Mouse (Mus musculus): Measurements from ENCODE around the gene Auts2. TPM values are rescaled to one million over a fixed set of nuclear protein-coding genes. Genes with fewer than 3 reads are reported as not detected.

Gene Auts2
- total RNA-seq, 2 experiments from 2014 or later, result 28.8 to 35.3 TPM

DNA sequence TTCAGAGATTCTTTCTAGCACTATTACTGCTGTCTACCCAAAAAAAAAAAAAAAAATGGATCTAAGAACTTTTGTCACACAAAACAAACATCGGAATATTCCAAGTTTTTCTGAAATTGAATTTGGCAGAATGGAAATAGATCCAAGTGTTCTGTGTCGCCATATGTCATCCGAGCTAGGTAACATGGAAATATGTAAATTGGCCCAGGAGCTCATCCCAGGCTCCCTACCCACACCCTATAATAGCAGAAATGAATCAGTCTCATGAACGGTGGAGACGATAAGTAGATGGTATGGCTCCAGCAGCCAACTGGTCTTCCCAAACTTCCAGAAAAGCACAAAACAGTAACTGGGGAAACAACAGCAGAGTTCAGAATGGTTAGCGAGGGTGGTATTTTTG is 577.6 kb downstream of the Auts2 start:
- intact Hi-C loops (cut with DNase I), result no loop called here

DNA sequence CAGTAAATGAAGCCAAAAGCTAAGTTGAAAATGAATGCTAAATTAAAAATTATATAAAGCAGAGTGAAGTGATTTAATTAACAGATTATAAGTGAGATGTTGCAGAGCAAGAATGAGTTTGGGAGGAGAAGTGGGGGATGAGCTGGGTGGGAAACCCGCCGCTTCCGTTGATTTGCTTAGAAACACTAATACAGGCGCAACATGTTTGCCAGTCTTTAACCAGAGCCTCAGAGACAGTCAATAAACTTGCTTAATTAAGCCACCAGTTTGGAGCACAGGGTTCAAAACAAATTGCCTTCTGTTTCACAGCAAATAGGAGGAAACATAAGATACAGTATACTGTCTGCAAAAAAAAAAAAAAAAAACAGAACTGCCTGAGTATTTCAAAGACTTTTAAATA is 579.6 kb downstream of the Auts2 start:
- intact Hi-C loops (cut with DNase I), result no loop called here
- DNase-seq, result no peak

More for the DNA sequence above, 577.6 kb downstream of the Auts2 start:
- DNase-seq, result no peak

DNA sequence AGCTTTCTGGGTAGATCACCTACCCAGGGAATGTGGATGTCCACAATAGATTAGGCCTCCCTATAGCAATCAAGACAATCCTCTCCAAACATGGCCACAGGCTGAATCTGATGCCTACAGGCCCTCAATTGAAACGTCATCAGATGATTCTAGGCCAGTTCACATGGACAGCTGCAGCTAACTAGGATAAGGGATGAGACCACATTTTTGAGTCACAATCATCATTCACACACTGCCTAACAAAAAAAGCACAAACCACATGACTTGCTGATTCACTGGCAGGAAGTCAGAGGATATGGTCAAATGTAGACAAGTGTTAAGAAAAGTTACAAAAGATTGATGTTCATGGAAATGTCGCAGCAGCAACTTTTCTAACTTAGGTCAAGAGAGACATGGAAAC is 581.3 kb downstream of the Auts2 start:
- intact Hi-C loops (cut with DNase I), result no loop called here
- no peak for DNase-seq

DNA sequence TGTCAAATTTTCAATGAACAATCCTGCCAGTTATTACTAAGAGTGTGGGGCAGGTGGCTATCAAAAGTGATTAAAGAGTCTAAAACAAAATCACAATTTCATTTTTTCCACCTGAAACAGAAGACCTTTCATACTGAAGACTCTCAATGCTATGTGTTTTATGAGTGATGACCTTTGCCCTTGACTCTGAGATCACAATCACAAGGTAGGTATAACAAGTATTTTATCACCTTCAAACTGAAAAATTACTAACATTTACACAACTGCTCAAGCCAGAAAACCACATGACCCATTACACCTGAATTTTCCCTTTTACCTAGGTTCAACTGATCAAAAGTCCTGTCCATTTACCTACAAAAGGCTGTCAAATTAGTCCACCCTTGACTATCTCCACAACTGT is 582.7 kb downstream of the Auts2 start:
- intact Hi-C loops (cut with DNase I), result no loop called here
- no peak for DNase-seq

DNA sequence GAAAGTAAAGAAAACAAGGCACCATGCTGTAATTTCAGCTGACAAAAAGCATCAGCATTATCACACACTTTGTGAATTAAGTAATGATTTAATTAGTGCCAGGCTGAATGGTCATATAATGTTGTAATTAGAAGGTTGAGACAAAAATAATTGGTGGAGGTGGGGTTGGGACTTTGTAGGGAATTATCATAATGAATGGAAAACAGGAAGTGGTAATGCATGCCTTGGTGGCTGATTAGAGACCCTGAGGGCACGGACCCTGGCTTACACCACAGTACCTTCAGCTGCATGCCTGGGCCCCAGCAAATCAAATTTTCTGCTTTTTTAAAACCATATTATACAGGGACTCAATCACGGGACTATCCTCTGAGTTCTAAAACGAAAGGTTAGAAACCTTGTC is 586.1 kb downstream of the Auts2 start:
- intact Hi-C loops (cut with DNase I), result no loop called here
- DNase-seq, result no peak

DNA sequence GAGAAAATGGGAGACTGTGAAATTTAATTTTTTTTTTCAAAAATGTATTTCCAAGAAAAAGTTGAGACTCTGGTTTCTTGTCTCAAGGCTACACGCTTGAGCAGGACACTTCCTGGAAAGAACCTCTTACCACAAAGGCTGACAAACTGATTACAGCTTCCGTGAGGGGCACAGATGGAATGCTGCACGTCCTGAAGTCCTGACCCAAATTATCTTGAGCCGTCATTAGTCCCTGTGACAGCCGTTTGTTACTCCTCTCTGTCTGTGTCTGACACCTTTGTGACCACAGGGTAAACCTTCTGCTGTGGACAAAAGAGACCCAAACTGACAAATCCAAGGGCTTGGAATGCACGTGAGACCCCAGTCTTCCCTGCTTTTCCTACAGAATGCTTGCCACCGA is 587.1 kb downstream of the Auts2 start:
- DNase-seq, result no peak
- intact Hi-C loops (cut with DNase I), result no loop called here

DNA sequence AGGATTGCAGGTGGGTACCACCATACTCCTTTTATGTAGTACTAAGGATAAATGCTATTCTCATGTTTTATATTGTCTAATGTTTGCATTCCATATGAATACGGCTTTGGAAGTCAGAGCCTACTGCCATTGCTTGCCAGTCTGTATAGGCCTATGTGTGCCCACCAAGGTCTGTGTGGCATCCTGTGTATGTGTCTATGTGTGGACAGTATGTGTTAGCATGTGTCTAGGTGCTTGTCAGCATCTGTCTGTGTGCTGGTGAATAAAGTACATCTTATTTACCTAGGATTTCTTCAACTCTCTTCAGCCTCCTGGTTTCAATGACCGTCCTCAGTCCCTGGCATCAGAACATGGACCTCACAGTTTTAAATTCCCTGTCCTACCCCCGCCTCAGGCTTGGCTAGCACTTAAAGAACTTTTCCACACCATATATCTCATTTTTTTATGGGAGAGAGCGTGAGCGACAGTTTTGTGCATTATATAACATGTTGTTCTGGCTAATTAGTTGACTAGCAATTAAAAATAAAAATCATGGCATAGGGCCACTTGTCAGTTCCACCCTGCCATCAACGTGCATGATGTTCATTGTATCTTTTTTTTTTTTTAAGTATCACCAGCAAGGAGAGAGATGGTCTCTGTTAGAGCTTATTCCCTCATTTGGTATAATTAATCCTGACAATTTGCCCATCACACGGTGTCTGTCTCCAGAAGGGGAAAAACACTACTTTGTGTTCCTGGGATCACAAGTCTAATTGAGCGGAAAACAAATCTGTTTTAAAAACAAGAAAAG is 587.7 kb downstream of the Auts2 start:
- no peak for DNase-seq
- intact Hi-C loops (cut with DNase I), result no loop called here

DNA sequence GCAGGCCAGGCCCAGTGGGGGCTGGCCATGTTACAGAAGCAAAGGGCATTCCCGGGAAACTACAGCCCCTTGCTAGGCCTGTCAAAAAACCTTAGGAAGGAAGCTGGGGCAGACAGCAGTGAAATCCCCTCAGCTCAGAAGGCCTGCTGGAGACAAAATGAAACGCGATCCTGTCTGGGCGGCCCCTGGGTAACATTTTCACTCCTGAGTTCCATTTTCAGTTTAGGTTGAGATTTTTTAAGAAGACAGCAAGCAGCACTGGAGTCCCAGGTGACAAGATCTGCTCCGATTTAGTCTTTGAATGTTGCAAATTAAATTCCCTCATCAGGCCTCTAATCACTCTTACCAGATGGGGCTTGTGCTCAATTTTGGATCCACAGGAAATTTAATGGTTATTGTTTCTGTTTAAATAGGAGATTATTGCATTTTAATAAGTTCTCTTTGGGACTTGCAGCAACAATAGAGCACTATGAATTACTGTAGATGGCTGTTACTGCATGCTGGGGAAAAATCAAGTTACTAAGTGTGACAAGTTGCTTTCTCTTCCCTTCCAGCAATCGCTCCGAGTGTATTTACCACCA is 594.5 kb downstream of the Auts2 start:
- no peak for DNase-seq
- intact Hi-C loops (cut with DNase I), result no loop called here

DNA sequence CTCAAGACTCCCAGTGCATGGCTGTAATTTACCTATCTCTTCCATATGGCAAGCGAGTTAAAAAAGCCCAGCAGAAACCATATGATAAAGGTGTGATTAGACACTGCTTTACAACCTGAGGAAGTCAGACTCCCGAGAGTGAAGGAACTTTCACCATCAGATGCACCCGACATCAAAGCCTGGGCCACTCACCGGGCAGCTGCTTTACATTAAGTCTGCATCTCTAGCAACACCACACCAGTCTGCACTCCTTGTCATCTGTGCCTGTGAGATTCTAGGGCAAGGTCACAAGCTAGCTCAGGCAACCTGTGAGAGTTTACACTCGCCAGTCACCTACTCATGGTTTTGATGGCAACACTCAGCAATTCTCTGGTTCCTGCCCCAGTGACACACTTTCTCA is 596.3 kb downstream of the Auts2 start:
- intact Hi-C loops (cut with DNase I), result no loop called here
- no peak for DNase-seq

DNA sequence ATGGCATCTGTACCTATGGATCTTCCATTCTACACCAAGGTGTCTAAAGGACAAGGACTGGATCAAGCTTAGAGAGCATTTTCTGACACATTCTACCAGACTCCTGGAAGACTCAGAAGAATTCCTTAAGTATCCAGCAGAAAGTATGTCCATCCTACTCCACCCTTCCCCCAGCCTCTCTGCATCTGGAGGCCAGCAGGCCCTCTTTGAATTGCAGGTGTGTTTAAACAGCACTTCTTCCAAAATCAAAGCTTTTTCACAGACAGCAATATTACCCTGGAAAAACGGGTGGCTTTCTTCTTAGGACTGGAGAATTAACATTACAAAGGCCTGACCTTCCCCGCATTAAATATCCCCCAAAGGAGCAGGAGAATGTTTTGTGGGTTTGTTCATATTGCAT is 598.4 kb downstream of the Auts2 start:
- intact Hi-C loops (cut with DNase I), result no loop called here
- DNase-seq, result no peak

DNA sequence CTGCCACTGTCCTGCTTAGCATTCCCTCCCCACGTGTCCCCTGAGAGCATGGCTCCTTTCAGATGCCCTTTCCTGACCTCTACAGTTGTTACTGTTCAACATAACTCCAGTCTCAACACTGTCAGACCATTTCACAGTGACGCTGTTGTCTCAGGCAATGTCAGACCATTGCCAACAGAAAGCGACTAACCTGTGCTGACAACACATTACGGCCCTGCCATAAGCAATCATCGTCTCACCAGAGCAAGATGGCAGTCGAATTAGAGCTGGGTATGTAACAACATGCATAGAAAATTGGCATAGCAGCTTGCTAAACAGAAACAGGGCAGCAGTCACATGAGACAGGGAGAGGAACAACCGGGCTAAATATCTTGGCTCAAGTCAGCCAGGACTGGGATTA is 614.4 kb downstream of the Auts2 start:
- no peak for DNase-seq
- intact Hi-C loops (cut with DNase I), result no loop called here

DNA sequence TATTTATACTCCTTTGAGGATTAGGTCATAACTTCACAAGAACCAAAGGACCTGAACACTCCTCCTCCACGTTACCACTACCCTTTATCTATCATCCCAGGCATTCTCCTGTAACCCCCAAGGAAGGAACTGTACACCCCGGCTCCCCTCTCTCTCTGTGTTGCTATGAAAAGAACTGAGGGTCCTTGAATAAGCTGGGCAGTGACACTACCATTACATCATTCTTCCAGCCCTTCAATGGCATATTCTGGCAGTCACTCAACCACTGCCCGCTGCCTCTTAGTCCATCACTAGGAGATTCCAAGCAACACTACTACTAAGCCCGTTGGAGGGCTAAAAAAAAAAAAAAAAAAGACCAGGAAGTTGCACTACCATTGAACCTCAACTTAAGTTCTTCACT is 620.4 kb downstream of the Auts2 start:
- intact Hi-C loops (cut with DNase I), result no loop called here
- DNase-seq, result no peak

DNA sequence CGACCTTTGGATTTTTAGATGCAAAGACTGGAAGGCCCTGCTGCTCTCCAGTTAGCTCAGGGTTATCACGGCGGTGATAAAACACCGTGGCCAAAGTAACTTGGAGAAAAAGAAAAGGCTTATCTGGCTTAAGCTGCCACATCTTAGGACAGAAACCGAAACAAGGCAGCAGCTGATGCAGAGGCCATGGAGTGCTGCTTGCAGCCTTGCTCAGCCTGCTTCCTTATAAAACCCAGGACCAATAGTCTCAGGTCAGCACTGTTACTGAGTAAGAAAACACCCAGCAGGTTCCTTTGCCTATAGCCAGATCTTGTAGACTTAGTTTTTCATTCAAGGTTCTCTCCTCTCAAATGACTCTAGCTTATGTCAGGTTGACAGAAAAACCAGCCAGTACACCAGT is 621.0 kb downstream of the Auts2 start:
- intact Hi-C loops (cut with DNase I), result no loop called here
- no peak for DNase-seq

DNA sequence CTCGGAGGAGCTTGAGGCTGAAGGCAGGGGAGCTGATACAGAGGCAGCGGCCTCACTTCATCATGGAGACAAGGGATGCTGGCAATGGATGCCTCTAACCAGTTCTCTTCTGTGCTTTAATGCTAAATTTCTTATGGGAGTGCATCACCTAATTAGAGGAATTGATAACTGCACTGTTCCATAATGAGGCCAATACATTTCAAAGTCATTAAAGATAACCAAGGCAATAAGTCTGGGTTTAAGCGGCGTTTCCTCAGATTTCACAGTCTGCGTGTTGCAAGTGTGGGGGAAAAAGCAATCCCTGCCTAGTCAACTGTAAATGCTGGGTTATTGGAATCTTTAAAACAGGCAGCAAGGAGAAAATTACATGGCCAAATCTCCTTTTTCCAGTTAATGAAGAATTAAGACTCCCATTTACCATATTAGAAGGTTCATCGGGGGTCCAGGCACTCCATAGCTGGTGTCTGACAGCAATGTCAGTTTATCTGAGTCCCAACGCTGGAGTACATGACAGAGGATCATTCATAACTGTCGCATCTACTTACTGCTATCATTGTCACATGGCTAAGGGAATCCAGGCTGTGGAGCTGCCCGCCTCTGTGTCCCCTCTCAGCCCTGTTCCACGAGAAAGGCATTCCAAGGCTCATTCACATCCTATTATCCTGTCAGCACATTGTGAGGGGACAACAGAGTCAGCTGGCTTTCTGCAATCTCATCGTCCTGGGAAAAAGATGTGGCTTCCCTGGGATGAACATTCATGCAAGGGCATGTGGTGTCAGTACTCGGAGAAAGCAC is 623.0 kb downstream of the Auts2 start:
- intact Hi-C loops (cut with DNase I), result no loop called here
- DNase-seq, result no peak

DNA sequence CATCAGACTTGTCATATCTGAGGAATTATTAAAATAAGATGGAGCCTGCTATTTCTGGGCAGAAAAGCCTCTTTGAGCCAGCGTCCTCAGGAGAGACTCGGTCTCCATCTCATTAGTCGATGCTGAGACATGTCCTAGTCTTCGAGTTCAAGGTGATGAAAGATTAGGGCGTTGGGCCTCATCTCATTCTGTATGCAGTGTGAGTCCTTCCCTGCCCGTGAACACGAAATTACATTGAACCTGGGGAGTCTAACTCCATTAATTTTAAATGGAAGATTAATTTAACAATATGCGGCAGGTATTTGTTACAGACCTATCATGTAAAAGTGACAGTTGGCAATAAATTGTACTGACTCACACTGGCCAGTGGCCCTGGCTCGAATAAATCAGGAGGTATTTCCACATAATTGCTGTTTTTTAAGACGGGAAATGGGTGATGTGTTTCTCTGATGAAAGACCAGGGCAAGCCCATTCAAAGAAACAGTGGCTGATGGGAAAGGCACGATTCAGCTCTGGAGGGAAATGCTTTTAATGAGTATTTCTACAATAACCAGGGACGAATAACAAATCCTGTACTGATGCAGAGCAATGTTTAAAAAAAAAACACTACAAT is 626.2 kb downstream of the Auts2 start:
- intact Hi-C loops (cut with DNase I), result no loop called here
- DNase-seq, result peak in 1 of 2 experiments; percentile 2

DNA sequence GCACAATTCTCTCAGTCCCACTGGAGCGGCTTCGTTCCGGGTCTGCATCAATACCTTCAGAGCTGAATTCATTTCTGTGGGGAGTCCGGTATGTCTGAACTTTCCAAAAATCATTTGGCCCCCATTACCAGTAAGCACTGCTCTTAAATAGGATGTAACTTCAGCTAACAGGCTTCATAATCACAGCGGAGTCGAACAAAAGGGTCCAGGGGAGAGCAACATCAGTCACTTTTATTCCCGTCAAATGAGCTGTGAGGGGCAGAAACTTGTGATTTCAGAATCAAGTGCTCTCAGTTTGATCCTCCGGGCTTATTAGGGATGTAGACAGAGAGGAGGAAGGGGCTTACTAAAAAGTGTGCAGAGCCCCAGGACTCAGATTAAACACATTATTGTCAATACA is 629.6 kb downstream of the Auts2 start:
- DNase-seq, result no peak
- intact Hi-C loops (cut with DNase I), result no loop called here

DNA sequence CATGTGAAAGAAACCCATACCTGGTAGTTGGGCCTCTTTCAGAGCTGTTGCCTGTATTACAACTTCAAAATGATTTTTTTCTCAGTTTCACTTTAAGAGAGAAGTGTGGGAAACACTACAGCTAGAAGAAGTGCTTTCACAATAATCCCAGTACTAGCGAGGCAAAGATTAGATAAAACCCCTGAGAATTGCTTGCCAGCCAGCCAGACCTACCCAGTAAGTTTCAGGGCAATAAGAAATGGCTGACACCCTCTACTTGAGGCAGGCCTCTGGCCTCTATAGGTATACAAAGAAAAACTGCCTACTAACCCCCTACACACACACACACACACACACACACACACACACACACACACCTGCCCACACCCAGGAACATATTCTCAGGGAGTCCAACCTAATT is 630.2 kb downstream of the Auts2 start:
- intact Hi-C loops (cut with DNase I), result no loop called here
- DNase-seq, result no peak

DNA sequence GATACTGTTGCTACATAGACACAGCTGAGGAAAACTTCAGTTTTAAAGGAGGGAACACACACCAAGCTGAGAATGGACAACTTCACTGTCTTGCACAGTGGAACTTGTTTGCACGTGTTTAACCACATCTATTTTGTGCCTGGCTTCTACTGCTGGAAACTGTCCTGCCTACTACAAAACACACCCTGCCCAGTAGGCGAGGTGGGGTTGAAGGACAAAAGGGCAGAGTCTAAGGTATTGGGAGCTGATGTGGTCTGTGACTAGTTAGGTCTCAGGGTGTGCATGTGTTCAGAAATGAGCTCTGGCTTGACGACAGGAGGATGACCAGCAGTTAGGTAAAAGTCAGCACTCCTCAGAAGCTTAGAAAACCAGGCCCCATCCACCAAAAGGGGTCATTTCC is 636.8 kb downstream of the Auts2 start:
- no peak for DNase-seq
- intact Hi-C loops (cut with DNase I), result no loop called here

DNA sequence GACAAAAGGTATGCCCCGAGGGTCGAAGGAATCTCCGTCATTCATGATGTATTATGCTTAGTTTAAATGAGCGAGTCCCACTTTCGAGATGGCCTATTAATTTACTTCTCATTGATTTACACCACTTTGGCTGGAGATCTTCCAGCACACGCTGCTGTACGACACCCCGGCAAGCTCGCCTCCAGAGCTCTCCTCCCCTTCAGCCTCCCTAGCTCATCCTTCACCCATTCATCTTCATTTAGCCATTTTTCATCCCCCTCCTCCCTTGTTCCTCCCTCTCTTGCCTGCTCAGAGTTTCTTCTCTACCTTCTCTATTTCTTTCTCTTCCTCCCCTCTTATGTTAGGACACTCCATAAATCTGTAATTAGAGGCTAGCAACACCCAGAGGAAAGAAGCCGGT is 638.7 kb downstream of the Auts2 start:
- DNase-seq, result no peak

DNA sequence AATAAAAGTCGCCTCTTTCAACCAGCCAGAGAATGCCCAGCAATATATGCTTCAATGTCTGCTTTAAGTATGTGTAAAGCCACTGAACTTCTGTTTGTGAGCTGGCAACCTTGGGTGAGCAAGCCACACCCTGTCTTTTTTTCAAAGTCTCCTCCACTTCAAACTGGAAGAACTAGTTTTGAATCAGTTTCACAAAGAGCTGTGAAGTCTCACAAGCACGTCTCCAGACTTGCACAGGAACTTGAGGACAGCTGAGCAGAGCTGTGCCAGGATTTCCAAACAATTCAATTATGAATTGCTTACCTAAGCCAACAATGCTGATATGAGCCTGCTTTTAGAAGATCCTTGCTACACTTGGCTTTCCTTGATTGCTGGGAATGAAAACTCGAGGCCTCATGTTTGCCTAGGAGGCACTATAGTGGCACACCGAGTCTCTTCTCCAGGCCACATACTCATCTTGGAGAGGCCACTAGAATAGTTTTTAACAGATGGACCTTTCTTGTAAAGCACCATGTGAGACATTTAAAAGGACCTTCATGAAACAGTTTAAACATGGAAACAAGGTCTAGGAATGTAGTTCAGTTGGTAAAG is 645.0 kb downstream of the Auts2 start:
- intact Hi-C loops (cut with DNase I), result no loop called here

More for the DNA sequence above, 638.7 kb downstream of the Auts2 start:
- intact Hi-C loops (cut with DNase I), result no loop called here

DNA sequence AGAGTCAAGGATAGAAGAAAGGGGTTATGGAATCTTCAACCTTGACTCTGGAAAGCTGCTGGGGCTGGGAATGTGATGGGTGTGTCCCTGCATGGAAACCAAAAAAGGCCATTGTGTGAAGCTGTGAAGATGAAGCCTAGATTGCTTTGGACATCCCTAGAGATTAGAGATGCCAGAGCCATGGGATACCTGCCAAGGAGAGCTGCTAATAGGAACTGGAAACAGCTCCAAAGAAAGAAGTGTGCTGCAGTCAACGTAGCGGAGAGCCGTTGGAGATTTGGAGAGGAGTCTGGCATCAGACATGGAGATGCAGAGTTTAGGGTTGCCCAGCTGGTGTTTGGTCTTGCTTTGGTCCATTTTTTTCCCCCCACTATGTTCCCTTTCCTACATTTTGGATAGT is 656.5 kb downstream of the Auts2 start:
- intact Hi-C loops (cut with DNase I), result no loop called here
- no peak for DNase-seq

More for the DNA sequence above, 645.0 kb downstream of the Auts2 start:
- no peak for DNase-seq
